Mouse (Mus musculus) left cerebral cortex, adult 18-20 months (tissue): Measurements from ENCODE around the gene Gm38393. TPM values are rescaled to one million over a fixed set of nuclear protein-coding genes. Genes with fewer than 3 reads are reported as not detected.

ENCODE experiments used
- DNase-seq, 2 experiments: peaks; one replicate each; pipeline ENCODE4 v3.0.0; 2021 to 2022; ENCODE audit warnings: low spot score in 2 of 2, mixed read lengths in 1 of 2
- long read RNA-seq, 2 experiments: library from polyadenylated mRNA; stranded (forward); transcript quantifications; one replicate each; pipeline ENCODE4 v2.0.0; 2021
- total RNA-seq, 2 experiments: library from RNA; stranded (reverse); gene quantifications; 2 replicates each; pipeline ENCODE4 v1.2.3; 2021

Gene Gm38393
- total RNA-seq, result 10 to 100 TPM; 58.2 to 66.5 TPM
- long read RNA-seq, experiment 1, partial matches to known transcripts, result 0 of 2 reads
- long read RNA-seq, experiment 1, other reads (novel, unspliced or antisense), result 2 of 2 reads
- long read RNA-seq, experiment 2, result 0 reads

DNA sequence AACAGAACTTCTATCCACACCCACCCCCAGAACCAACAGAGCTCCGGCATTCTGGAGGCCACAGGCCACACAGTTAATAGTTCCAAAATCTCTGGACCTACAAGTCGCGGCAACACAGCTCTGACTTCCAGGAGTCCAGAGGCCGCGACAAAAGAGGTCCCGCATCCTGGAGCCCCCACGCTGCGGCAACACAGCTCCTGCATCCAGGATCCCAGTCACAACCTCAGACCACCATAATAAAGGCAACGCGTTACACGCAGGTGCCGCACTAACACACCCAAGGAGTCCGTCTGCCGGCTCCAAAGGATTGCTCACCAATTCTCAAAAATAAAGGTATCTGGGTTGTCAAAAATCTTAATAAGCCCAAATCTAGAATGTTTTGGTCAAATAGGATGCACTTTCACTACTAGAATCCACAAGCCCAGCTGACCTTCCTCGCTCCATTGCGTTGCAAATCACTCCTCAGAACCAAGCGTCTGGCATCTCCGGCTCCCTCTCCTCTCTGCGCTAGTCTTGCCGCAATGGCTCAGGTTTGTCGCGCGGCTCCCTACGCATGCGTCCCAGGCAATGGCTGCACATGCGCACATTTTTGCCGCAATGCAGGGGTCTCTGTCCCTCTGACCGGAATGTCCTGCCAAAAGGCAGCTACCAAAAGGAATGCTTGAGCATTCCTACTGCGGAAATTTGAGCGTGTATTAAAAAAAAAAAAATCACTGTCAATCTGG is at the start of gene Gm38393, which contains the start of gene Snurf:
TSS of gene Gm38393 (minus strand) at position 459 of the 725 bp plus-strand sequence.
TSS of gene Snurf (minus strand) at position 444 of the 725 bp plus-strand sequence.
- DNase-seq, result peak; percentile 83 to 84

DNA sequence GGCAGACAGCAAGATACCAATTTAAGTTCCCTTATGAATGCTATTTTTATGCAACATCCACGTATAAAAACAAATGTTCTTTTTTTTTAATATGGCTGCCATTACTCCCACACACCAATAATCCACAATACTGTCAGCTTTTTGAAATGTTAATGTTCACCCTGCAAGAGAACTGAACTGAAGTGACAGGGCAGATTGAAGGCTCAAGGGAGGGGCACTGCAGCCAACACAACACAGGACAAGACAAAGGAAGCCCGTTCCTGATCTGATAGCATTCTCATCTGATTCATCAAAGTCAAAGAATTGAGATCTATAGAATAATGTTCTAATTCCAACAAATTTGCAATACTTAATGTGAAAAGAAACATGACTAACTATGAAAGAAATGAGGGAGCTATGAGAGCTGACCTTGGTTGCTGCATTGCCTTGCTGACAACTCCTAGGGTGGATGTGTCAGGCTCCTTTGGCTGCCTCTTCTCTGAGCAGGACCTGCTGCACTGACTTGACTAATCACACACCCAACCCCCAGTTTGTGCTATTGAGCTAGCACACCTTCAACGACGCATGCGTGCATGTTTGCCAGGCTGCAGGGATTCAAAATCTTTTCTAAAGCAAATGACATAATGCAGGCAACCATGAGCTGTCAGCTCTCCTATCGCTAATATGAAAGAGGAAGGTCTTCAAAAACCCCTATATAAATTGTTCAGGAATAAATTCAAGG is 42.8 kb upstream of the Gm38393 start:
- DNase-seq, result peak; percentile 44 to 47

DNA sequence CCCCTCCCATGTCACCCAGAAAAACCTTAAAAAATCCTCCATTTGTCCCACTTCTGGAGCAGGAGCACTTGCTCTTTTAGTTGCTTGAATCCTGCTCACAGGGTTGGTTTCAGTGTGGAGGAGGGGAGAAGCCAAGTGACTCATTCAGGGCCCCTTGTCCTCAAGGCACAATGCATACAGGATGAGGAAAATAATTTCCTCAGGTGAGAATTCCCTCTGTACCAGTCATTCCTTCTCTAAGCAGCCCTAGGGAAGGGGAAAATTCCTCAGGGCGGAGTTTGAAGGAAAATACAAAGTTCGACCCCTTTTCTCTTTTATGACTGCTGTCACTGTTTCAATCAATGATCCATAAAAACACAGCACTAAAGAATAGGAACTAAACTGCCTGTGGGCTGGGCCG is 8.3 kb upstream of the Gm38393 start:
- DNase-seq, result no peak

DNA sequence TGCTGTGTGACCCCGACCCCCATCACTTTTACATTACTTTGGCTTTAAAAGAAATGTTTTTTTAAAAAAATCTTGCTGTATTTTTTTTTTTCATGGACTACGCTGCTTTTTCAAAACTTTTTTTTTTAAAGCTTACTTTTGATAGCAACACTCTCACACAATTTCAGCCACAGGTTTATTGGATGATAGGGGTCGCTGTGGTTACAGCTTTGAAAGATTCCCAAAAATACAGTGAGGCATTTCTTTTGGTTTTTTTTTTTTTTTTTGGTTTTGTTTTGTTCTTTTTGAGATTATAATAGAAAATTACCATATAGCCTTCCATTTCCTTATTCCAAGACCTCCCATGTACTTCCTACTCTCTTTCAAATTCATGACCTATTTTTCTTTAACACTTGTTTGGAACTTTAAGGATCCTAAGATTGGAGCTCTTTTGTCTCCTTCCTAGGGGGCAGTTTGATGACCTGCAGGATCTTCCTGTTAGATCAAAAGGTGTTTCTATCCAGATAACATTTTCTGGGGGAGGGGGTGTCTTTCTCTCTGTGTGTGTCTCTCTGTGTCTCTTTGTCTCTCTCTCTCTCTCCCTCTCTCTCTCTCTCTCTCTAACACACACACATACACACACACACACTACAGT is 3.0 kb upstream of the Gm38393 start:
- DNase-seq, result no peak

DNA sequence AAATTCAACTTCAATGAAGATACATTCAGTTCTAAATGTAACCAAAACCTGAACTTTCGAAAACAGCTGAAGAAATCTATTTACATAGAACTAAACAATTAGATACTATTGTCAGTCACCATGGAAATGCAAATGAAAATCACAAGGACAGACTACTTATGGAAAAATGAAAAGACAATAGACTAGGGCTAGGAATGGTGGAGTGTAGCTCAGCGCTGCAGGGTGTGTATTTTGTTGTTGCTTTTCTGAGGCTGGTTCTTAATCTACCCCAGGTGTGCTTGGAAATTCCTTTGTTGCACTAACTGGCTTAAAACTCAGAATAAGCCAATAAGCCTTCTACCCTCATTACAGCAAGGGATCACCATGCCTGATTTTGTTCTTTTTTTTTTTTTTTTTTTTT is 1.4 kb upstream of the Gm38393 start:
- no peak for DNase-seq

DNA sequence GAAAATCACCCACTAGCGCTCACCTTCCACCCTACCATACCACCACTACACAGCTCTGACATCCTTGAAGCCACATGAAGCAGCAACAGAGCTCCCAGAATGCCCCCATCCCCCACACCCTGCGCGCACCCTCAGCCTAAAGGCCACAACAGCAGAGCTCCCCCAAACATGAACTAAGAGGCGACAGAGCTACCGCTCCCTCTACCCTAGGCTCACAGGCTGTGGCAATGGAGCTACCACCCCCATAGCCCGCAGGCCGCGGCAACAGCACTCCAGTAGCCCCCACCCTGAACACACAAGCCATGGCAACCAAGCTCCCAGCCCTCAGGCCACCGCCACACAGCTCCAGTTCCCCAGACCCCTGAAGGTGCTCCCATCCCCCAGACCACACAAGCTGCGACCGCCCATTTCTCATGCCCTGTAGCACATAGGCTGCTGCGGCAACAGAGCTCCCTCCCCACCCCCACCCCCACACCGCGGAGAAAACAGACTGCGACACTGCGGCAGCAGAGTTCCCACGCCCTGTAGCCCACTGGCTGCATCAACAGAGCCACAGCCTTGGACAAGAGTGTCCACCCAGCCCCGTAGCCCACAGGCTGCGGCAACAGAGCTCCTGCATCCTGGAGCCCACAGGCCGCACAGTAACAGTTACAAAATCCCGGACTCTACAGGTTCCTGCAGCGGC is 801 bp downstream of the Gm38393 start:
- peak; percentile 15 to 34 for DNase-seq

DNA sequence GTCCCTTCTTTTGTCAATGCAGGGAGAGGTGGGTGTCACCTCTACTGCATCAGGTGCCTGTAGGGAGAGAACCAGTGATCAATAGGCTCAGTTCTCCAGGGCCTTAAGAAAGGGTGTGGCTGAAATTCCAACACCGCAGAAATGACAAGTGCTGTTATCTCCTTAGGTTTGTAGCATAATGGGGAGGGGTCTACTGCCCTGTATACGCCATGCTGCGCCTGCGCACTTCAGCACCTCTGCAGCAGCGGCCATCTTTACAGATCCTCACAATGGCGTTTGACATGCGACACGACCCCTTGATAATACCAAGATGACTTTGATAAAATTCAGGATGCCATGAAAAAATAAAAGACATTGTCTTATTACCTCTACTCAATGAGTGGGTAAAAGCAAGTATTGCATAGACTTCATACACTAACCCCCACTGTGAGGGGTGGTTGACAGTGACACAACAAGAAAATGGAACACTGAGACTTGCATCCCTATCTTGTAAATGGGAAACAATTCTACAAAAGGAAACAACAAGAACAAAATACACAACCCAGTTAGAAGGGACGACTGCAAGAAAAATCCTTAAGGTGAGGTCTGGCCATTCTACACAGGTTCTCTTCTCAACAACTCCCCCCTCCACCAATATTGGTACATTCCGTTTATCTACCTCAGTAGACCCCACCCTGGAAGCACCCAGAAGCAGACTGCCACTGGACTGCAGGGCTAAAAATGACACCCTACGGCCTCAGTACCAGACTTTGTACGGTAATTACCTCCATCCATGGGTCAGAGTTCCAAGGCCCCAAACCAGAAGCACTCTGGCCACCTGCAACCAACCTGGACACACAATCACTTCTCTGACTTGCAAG is 1.6 kb downstream of the Gm38393 start:
- DNase-seq, result peak; percentile 6 to 20

DNA sequence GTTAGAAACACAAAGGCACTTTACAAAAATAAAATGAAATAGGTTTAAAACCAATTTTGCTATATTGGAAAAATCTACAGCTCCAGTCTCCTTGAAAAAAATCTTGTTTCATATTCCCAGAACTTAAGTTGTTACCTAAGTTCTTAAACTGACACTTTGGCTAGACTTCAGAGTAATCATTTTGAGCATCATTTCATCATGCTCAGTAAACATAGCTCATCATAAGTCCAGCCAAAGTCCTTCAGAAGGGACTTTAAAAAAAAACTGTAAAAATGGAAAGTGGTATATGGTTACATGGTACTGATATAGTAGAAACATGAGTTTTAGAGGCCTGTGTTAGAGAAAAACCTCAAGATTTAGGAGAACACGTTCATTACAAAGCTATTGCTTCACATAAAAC is 26.2 kb downstream of the Gm38393 start:
- DNase-seq, result no peak

Other genes with a start within 250 kb of the Gm38393 start
- 1,000 to 10,000 TPM; 2,412 to 2,422 TPM for gene Snurf, start within 50 bp of the Gm38393 start, total RNA-seq
- gene Snrpn, start 135.2 kb upstream of the Gm38393 start, total RNA-seq, result 100 to 1,000 TPM; 871 to 902 TPM